Mouse (Mus musculus): ENCODE data around the gene Eid3. TPM values are rescaled to one million over a fixed set of nuclear protein-coding genes. Genes with fewer than 3 reads are reported as not detected.

Gene Eid3
- polyA plus RNA-seq, 2 experiments = 0.43 to 0.72 TPM

GRCm38 (mm10) chr10:82860181-82860928, 6.1 kb upstream of the Eid3 start:
- TF ChIP-seq POLR2A (IDR thresholded peaks at IDR 0.05; ENCODE audit: borderline replicate concordance, extremely low read depth, insufficient read depth, insufficient read length) = peak; percentile 66; the same call in 1 of the 2 replicates
- peak overlapping the region; percentile 86 for H3K9ac ChIP-seq (ENCODE audit: low read depth, low read length, severe bottlenecking)
- H3K36me3 ChIP-seq (ENCODE audit: control insufficient read depth, insufficient read depth, low read length) = peaks cover 12% of the 10 kb centered on the region
- peaks cover 17% of the 10 kb centered on the region for H3K4me1 ChIP-seq (ENCODE audit: control insufficient read depth, insufficient read depth, low read length)
- under 1% methylated on average over 48 of the region's 50 CpGs for WGBS
- peak; percentile 54 for DNase-seq (ENCODE audit: low spot score)
- H3K4me3 ChIP-seq (replicated peaks; ENCODE audit: low read length) = peak overlapping the region; percentile 70
- no peaks in the 10 kb centered on the region for H3K9me3 ChIP-seq (ENCODE audit: control insufficient read depth, low read length)
- peak overlapping the region; percentile 87 for H3K27ac ChIP-seq (replicated peaks; ENCODE audit: low read depth, low read length)
- peak overlapping the region; percentile 52 for H3K4me2 ChIP-seq (replicated peaks; ENCODE audit: low read depth, low read length, severe bottlenecking)
- peak; percentile 39 for ATAC-seq (ENCODE audit: low FRiP score, low read depth)
- H3K27me3 ChIP-seq (ENCODE audit: control insufficient read depth, insufficient read depth, low read length) = no peaks in the 10 kb centered on the region

GRCm38 (mm10) chr10:82860929-82861315, 5.5 kb upstream of the Eid3 start:
- H3K4me1 ChIP-seq (ENCODE audit: control insufficient read depth, insufficient read depth, low read length) = peaks cover 17% of the 10 kb centered on the region
- peak overlapping the region; percentile 70 for H3K4me3 ChIP-seq (replicated peaks; ENCODE audit: low read length)
- no peaks in the 10 kb centered on the region for H3K27me3 ChIP-seq (ENCODE audit: control insufficient read depth, insufficient read depth, low read length)
- peaks cover 17% of the 10 kb centered on the region for H3K36me3 ChIP-seq (ENCODE audit: control insufficient read depth, insufficient read depth, low read length)
- H3K9me3 ChIP-seq (ENCODE audit: control insufficient read depth, low read length) = no peaks in the 10 kb centered on the region
- peak overlapping the region; percentile 52 for H3K4me2 ChIP-seq (replicated peaks; ENCODE audit: low read depth, low read length, severe bottlenecking)
- TF ChIP-seq POLR2A (IDR thresholded peaks at IDR 0.05; ENCODE audit: borderline replicate concordance, extremely low read depth, insufficient read depth, insufficient read length) = no peak
- ATAC-seq (ENCODE audit: low FRiP score, low read depth) = no peak
- no peak for DNase-seq (ENCODE audit: low spot score)
- H3K27ac ChIP-seq (replicated peaks; ENCODE audit: low read depth, low read length) = peak overlapping the region; percentile 87
- WGBS = 4% methylated on average over 8 of the region's 8 CpGs
- H3K9ac ChIP-seq (ENCODE audit: low read depth, low read length, severe bottlenecking) = peak overlapping the region; percentile 86

GRCm38 (mm10) chr10:82863106-82863680, 3.2 kb upstream of the Eid3 start:
- no peak overlapping the region for H3K9ac ChIP-seq (ENCODE audit: low read depth, low read length, severe bottlenecking)
- H3K27ac ChIP-seq (replicated peaks; ENCODE audit: low read depth, low read length) = no peak overlapping the region
- WGBS = 80% methylated on average over 5 of the region's 5 CpGs
- ATAC-seq (ENCODE audit: low FRiP score, low read depth) (no peak), DNase-seq (ENCODE audit: low spot score) (no peak)
- no peak overlapping the region for H3K4me3 ChIP-seq (replicated peaks; ENCODE audit: low read length)
- H3K27me3 ChIP-seq (ENCODE audit: control insufficient read depth, insufficient read depth, low read length) = no peaks in the 10 kb centered on the region
- no peak overlapping the region for H3K4me2 ChIP-seq (replicated peaks; ENCODE audit: low read depth, low read length, severe bottlenecking)
- peaks cover 25% of the 10 kb centered on the region for H3K36me3 ChIP-seq (ENCODE audit: control insufficient read depth, insufficient read depth, low read length)
- no peaks in the 10 kb centered on the region for H3K9me3 ChIP-seq (ENCODE audit: control insufficient read depth, low read length)
- no peak for TF ChIP-seq POLR2A (IDR thresholded peaks at IDR 0.05; ENCODE audit: borderline replicate concordance, extremely low read depth, insufficient read depth, insufficient read length)
- peaks cover 17% of the 10 kb centered on the region for H3K4me1 ChIP-seq (ENCODE audit: control insufficient read depth, insufficient read depth, low read length)

GRCm38 (mm10) chr10:82863827-82864226, 2.6 kb upstream of the Eid3 start:
- TF ChIP-seq POLR2A (IDR thresholded peaks at IDR 0.05; ENCODE audit: borderline replicate concordance, extremely low read depth, insufficient read depth, insufficient read length) = no peak
- H3K9ac ChIP-seq (ENCODE audit: low read depth, low read length, severe bottlenecking) = no peak overlapping the region
- peaks cover 17% of the 10 kb centered on the region for H3K4me1 ChIP-seq (ENCODE audit: control insufficient read depth, insufficient read depth, low read length)
- WGBS = 62% methylated on average over 7 of the region's 7 CpGs
- no peak overlapping the region for H3K4me3 ChIP-seq (replicated peaks; ENCODE audit: low read length)
- H3K27me3 ChIP-seq (ENCODE audit: control insufficient read depth, insufficient read depth, low read length) = no peaks in the 10 kb centered on the region
- ATAC-seq (ENCODE audit: low FRiP score, low read depth) (no peak), DNase-seq (ENCODE audit: low spot score) (peak; percentile 22)
- H3K9me3 ChIP-seq (ENCODE audit: control insufficient read depth, low read length) = no peaks in the 10 kb centered on the region
- H3K27ac ChIP-seq (replicated peaks; ENCODE audit: low read depth, low read length) = no peak overlapping the region
- H3K4me2 ChIP-seq (replicated peaks; ENCODE audit: low read depth, low read length, severe bottlenecking) = no peak overlapping the region
- H3K36me3 ChIP-seq (ENCODE audit: control insufficient read depth, insufficient read depth, low read length) = peaks cover 28% of the 10 kb centered on the region

GRCm38 (mm10) chr10:82866832-82867231, 406 bp downstream of the Eid3 start:
- Histone ChIP-seq H3K27me3 (ENCODE audit: control insufficient read depth, insufficient read depth, low read length) (no peaks in the 10 kb centered on the region), H3K4me2 (replicated peaks; ENCODE audit: low read depth, low read length, severe bottlenecking) (no peak overlapping the region), H3K4me3 (replicated peaks; ENCODE audit: low read length) (no peak overlapping the region), H3K36me3 (ENCODE audit: control insufficient read depth, insufficient read depth, low read length) (peaks cover 37% of the 10 kb centered on the region), H3K27ac (replicated peaks; ENCODE audit: low read depth, low read length) (no peak overlapping the region), H3K9ac (ENCODE audit: low read depth, low read length, severe bottlenecking) (no peak overlapping the region), H3K9me3 (ENCODE audit: control insufficient read depth, low read length) (no peaks in the 10 kb centered on the region), H3K4me1 (ENCODE audit: control insufficient read depth, insufficient read depth, low read length) (peaks cover 7% of the 10 kb centered on the region)
- ATAC-seq (ENCODE audit: low FRiP score, low read depth) (no peak), DNase-seq (ENCODE audit: low spot score) (no peak)
- TF ChIP-seq POLR2A (IDR thresholded peaks at IDR 0.05; ENCODE audit: borderline replicate concordance, extremely low read depth, insufficient read depth, insufficient read length) = no peak
- 85% methylated on average over 18 of the region's 18 CpGs for WGBS

Measured in limb, embryonic 14.5 days (tissue).